15 mouse cellular contexts compared by ENCODE assay signal in the genomic region with DNA sequence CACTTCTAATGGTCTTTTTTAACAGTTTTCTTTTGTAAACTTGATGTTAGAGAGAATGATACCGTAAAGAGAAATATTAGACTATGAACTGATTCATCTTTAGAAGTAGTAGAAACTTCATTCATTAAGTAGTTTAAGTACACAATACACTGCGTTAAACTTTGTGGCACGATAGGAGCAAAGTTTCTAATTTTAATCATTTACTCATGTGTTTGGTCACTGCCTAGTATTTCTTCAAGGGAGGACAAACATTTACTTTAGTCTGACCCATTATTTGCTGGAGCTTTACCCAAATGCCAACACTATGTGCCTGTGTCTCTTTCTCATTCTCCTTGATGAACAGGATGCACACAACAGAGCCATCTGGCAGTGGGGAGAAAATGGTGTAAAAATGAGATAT.
"Had no signal": no experiment of that assay in that cellular context is flagged by ENCODE, and none has a peak within 500 bp of the region (broad histone marks: within the 10 kb centered on the region; RNA-seq: fewer than 3 reads in every experiment).

No protein-coding gene starts in this region.

- H3K27me3 ChIP-seq: neural tube, embryonic 15.5 days; stomach, embryonic 15.5 days had no signal

- H3K4me3 ChIP-seq: neural tube, embryonic 15.5 days; stomach, embryonic 15.5 days had no signal

- H3K4me2 ChIP-seq: neural tube, embryonic 15.5 days; stomach, embryonic 15.5 days had no signal

- H3K27ac ChIP-seq: neural tube, embryonic 15.5 days; stomach, embryonic 15.5 days; stomach, postnatal 0 days had no signal

- H3K9me3 ChIP-seq: neural tube, embryonic 15.5 days; stomach, embryonic 15.5 days had no signal

- H3K36me3 ChIP-seq: neural tube, embryonic 15.5 days; stomach, embryonic 15.5 days had no signal

- DNase-seq: retina, postnatal 1 day; right cerebral cortex, adult 18-20 months; right cerebral cortex, postnatal 14 days; right cerebral cortex, postnatal 25 days; right cerebral cortex, postnatal 4 days; spleen, adult 18-20 months; thymus, adult 18-20 months; thymus, adult 2 months; thymus, postnatal 14 days; thymus, postnatal 25 days; thymus, postnatal 36 days; thymus, postnatal 4 days had no signal

- H3K9ac ChIP-seq: neural tube, embryonic 15.5 days; stomach, embryonic 15.5 days had no signal

- H3K4me1 ChIP-seq: neural tube, embryonic 15.5 days; stomach, embryonic 15.5 days had no signal
